Mouse (Mus musculus) liver, adult 2 months (tissue): Measurements from ENCODE around the gene Ccdc88c. TPM values are rescaled to one million over a fixed set of nuclear protein-coding genes. Genes with fewer than 3 reads are reported as not detected.

Experiments used
- DNase-seq: peaks from one replicate; pipeline ENCODE4 v3.0.0-alpha.2; 2011; ENCODE audit warnings: low read depth, low spot score; ENCODE audit errors: extremely low read depth
- H3K27ac ChIP-seq: fragments of 200-500 bp; replicated peaks from 2 replicates; pipeline ENCODE4 v1.5.1; 2012; ENCODE audit warnings: low read depth, mild to moderate bottlenecking, control low read depth, inconsistent platforms, low read length; ENCODE audit not compliant: insufficient read depth
- H3K27me3 ChIP-seq: fragments of 200-500 bp; 2 replicates; pipeline ENCODE4 v1.6.1; 2012; ENCODE audit warnings: mild to moderate bottlenecking, moderate library complexity, low read length, inconsistent platforms; ENCODE audit not compliant: control insufficient read depth, insufficient read depth
- H3K36me3 ChIP-seq: fragments of 200-500 bp; 2 replicates; pipeline ENCODE4 v1.6.1; 2012; ENCODE audit warnings: low read length, inconsistent platforms; ENCODE audit not compliant: control insufficient read depth, insufficient read depth
- H3K4me1 ChIP-seq: fragments of 200-500 bp; 2 replicates; pipeline ENCODE4 v1.6.1; 2011; ENCODE audit warnings: low read length; ENCODE audit not compliant: control insufficient read depth, insufficient read depth
- H3K4me3 ChIP-seq: fragments of 200-500 bp; 2 replicates; pipeline ENCODE4 v1.5.1; 2011; ENCODE audit warnings: low read depth, mild to moderate bottlenecking, control low read depth, low read length, moderate library complexity; ENCODE audit not compliant: insufficient read depth
- H3K79me2 ChIP-seq: fragments of 200-500 bp; 2 replicates; pipeline ENCODE4 v1.6.1; 2012; ENCODE audit warnings: inconsistent platforms, mild to moderate bottlenecking, low read length, moderate library complexity; ENCODE audit not compliant: control insufficient read depth, insufficient read depth
- H3K9ac ChIP-seq: fragments of 200-500 bp; 2 replicates; pipeline ENCODE4 v1.6.1; 2012; ENCODE audit warnings: low read depth, mild to moderate bottlenecking, control low read depth, inconsistent platforms, low read length
- CTCF ChIP-seq: fragments of 200-500 bp; IDR thresholded peaks from 2 replicates; pipeline ENCODE4 v1.5.1; 2011; ENCODE audit warnings: low read depth, low read length, control low read depth
- POLR2A ChIP-seq: fragments of 200-500 bp; IDR thresholded peaks from 2 replicates; pipeline ENCODE4 v1.6.1; 2011; ENCODE audit warnings: low read length, control low read depth; ENCODE audit not compliant: insufficient read depth; ENCODE audit errors: extremely low read depth
- WGBS: fragments of 180-500 bp; shearing (Covaris S2); methylation state at CpG from one replicate; pipeline ENCODE4 v1.1.7; 2018; 5-methylcytosine and 5-hydroxymethylcytosine counted together
- polyA plus RNA-seq: library from polyadenylated mRNA; depleted of rRNA; stranded (reverse); fragments of >200 nt; gene quantifications from 2 replicates; pipeline ENCODE4 v1.2.3, GENCODE M21; 2012
- total RNA-seq: library from RNA; depleted of rRNA; stranded (reverse); fragments of >200 nt; gene quantifications from 2 replicates; pipeline ENCODE4 v1.2.3, GENCODE M21; 2014

The Ccdc88c gene
- total and polyA plus RNA-seq, 2 experiments = 1.1 to 1.3 TPM

DNA sequence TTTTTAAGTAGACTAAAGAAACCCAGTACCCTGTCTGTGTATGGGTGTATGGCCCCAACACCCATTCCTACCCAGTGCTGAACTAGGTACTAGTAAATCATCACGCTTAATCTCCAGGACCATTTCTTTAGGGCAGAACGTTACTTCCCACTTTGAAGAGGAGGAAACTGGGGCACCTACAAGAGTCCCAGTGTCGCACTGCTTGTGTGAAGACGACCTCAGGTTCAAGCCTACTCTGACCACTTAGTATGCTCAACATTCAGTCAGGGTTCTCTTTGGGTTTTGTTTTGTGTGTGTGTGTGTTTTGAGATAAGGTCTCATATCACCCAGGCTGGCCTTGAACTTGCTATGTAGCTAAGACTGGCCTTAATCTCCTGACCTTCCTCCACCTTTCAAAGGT, 2.8 kb downstream of the Ccdc88c start:
- H3K27ac ChIP-seq = no peak overlapping the region
- H3K9ac ChIP-seq = no peak overlapping the region
- WGBS = 81% methylated on average over 4 of the region's 4 CpGs

DNA sequence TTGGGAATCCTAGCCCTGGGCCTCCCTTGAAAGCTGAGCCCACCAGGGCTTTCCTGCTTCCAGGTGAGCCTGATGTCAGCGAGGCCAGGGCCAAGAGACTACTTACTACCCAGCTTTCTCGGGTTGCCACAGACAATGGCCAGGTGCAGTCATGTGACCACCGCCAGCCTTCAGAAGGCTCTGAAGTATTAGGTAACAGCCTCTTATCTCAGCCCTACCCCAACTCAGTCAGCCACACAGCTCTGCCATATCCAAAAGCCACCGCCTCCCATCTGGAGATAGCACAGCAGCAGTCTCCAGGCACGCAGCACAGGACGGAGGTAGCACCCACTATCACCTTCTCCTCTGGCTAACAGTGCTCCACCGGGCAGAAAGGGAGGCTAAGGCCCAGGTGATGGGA, 3.5 kb downstream of the Ccdc88c start:
- 75% methylated on average over 7 of the region's 7 CpGs for WGBS
- no peak for DNase-seq

More for the DNA sequence above, 2.8 kb downstream of the Ccdc88c start:
- Histone ChIP-seq H3K4me3 (no peak overlapping the region), H3K79me2 (no peaks in the 10 kb centered on the region), H3K4me1 (no peaks in the 10 kb centered on the region), H3K36me3 (no peaks in the 10 kb centered on the region), H3K27me3 (no peaks in the 10 kb centered on the region)
- TF ChIP-seq POLR2A = no peak
- TF ChIP-seq CTCF = no peak
- DNase-seq = no peak

DNA sequence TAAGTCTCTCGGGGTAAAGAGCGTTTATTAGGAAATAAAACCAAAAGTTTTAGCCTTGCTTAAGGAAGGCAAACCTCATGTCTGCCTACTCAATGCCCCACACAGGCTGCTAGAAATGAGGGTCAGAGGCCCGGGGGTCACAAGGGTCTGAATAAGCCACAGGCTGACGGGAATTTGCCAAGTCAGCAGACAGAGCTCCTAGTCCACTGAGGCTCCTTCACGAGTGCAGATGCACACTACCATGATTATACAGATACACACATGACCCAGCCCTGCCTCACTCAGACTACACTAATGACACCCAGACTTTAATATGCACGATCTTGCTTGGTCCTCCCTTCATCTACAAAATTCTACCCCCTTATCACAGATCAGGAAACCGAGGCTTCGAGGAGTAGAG, 4.0 kb downstream of the Ccdc88c start:
- no peaks in the 10 kb centered on the region for H3K4me1 ChIP-seq
- H3K27ac ChIP-seq = no peak overlapping the region
- H3K36me3 ChIP-seq = no peaks in the 10 kb centered on the region
- H3K9ac ChIP-seq = no peak overlapping the region
- no peaks in the 10 kb centered on the region for H3K27me3 ChIP-seq
- 79% methylated on average over 8 of the region's 8 CpGs for WGBS
- H3K79me2 ChIP-seq = no peaks in the 10 kb centered on the region
- no peak for DNase-seq
- TF ChIP-seq CTCF (no peak), POLR2A (no peak)
- H3K4me3 ChIP-seq = no peak overlapping the region

More for the DNA sequence above, 3.5 kb downstream of the Ccdc88c start:
- Histone ChIP-seq H3K27me3 (no peaks in the 10 kb centered on the region), H3K79me2 (no peaks in the 10 kb centered on the region), H3K9ac (no peak overlapping the region), H3K4me3 (no peak overlapping the region), H3K27ac (no peak overlapping the region), H3K36me3 (no peaks in the 10 kb centered on the region), H3K4me1 (no peaks in the 10 kb centered on the region)
- TF ChIP-seq POLR2A (no peak), CTCF (no peak)

DNA sequence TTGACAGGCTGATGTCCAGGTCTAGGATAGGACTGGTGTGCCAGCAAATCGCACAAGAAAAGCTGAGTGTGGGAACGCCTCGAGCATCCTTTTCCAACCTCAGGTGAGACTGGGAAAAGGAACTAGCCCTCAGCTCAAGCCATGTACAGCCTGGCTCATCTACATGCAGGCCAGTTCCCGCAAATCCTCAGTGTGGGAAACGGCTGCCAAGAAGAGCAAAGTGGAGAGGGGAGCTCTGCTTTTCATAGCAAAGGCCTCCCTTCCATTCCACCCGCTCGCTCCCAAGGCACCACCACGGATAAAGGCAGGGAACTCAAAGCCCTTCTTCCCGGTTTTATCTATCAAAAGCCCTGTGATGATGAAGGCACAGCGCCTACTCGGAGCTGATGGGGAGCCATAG, 5.7 kb downstream of the Ccdc88c start:
- no peaks in the 10 kb centered on the region for H3K27me3 ChIP-seq
- H3K36me3 ChIP-seq = no peaks in the 10 kb centered on the region
- no peak overlapping the region for H3K9ac ChIP-seq
- H3K4me3 ChIP-seq = no peak overlapping the region
- H3K4me1 ChIP-seq = no peaks in the 10 kb centered on the region; the same call in 1 of the 2 replicates
- 77% methylated on average over 11 of the region's 11 CpGs for WGBS
- TF ChIP-seq POLR2A (no peak), CTCF (no peak)
- no peaks in the 10 kb centered on the region for H3K79me2 ChIP-seq
- DNase-seq = no peak
- no peak overlapping the region for H3K27ac ChIP-seq

DNA sequence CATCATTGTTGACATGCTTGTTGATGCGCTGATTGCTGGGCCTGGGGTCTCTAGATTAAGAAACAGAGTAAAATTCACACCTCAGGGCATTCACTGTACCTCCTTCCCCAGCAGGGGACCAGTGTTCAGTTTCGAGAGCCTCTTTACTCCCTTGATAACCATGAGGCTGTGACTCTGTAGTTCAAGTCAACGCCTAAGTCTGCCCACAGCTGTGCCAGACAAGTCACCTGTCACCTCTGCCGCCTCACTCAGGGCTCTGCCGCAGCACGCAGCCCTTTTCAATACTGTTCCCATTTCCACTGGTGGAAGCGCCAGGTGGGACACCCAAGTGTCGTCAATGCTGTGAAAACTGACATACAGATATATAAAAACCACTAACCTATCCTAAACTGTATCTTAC, 6.5 kb downstream of the Ccdc88c start:
- Histone ChIP-seq H3K4me3 (no peak overlapping the region), H3K36me3 (no peaks in the 10 kb centered on the region), H3K9ac (no peak overlapping the region), H3K4me1 (no peaks in the 10 kb centered on the region; the same call in 1 of the 2 replicates), H3K27me3 (no peaks in the 10 kb centered on the region), H3K79me2 (no peaks in the 10 kb centered on the region), H3K27ac (no peak overlapping the region)
- no peak for DNase-seq
- TF ChIP-seq POLR2A = no peak
- TF ChIP-seq CTCF = no peak
- 97% methylated on average over 8 of the region's 8 CpGs for WGBS

DNA sequence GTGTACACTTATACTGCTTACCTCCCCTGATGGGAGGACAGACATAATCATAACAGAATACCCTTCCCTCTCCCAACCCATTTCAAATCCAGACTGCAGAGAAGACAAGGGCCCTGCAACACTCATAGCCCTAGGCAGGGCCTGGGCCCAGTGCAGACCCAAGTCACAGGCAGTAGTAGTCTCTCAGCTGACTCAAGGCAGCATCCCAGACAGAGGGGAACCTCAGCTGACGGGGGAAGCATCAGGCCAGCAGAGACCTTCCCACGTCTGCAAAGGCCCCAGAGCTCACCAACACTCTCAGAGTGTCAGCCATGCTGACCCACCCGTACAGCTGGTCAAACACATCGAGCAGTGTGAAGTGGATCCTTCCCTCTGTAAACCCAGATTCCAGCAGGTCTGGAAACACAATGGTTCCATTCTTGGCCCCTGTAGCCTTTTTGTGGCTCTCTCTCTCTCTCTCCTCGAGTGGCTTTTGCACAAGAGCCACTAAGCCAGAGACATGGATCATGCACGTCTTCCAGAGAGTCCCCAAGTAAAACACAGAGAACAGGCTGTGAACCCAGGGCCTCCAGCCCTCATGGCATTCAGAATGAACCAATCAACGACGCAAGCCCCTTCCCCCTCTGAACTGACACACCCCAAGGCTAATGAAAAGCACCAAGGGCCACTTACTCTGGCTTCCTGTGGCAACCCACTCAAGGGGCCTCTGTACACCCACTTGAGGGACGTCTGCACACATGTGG, 7.2 kb downstream of the Ccdc88c start:
- no peak overlapping the region for H3K4me3 ChIP-seq
- no peak for TF ChIP-seq CTCF
- no peaks in the 10 kb centered on the region for H3K79me2 ChIP-seq
- 88% methylated on average over 9 of the region's 9 CpGs for WGBS
- no peaks in the 10 kb centered on the region for H3K27me3 ChIP-seq
- H3K4me1 ChIP-seq = no peaks in the 10 kb centered on the region; the same call in 1 of the 2 replicates
- H3K27ac ChIP-seq = no peak overlapping the region
- DNase-seq = no peak
- H3K36me3 ChIP-seq = no peaks in the 10 kb centered on the region
- H3K9ac ChIP-seq = no peak overlapping the region
